Mouse (Mus musculus) T-helper 2 cell (primary cell): ENCODE results near the gene Msl3.

Experiments used
- in situ Hi-C: fragments of 300-600 bp; cut with MboI, MseI; formaldehyde crosslinking; loops from one replicate; pipeline ENCODE4 v1.15.1; 2025; ENCODE audit warnings: high pct_unique_total_duplicates

Gene Msl3

DNA sequence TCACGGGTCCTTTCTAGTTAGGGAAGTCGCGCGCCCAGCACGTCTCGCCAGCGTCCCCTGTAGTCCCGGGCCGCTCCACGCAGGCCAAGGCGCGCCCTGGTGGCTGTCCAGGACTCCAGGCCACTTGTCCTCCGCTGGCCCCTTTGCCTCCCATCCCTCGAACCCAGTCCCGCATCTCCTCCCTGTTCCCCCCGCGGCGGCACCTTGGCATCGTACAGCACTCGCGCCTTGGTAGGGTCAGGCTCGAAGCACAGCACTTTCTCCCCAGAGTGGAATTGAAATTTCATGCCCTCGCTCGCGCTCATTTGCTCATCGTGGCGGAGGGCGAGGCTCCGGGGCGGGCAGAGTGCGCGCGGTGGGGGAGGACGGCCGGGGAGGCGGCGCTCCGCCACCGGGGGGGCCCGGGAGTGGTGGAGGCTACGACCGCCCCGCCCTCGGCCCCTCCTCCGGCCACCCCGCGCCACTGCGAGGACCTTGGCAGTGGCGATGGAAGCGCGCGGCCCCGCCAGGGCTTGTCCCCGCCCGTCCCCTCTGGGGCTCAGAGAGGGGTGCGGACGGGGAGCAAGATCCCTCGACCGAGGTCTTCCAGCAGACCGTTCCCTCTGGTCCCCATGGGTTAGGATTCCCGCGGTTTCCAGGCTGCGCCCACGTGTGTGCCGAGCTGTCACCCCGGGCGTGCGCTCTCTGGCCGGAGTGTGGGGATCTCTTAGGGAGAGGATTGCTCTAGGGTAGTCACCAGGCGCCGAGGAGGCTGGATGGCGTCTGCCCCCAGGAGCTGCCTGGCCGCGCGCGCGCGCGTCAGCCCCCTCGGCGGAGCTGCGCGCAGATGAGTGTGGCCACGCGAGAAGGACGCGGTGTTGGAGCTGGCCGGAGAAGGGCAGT is at the start of gene Msl3:
TSS of gene Msl3 (minus strand) at position 374 of the 882 bp plus-strand sequence.
- in situ Hi-C loops: loop anchor here (25.0 kb wide), 1 partner anchor 1586 kb away; no protein-coding TSS in a partner anchor

- in situ Hi-C loops: no loop called here
Measured at GRCm38 (mm10) chrX:168717969-168718368, 44.3 kb upstream of the Msl3 start.

- in situ Hi-C loops: loop anchor here (25.0 kb wide), 1 partner anchor 1587 kb away; no protein-coding TSS in a partner anchor
Measured at GRCm38 (mm10) chrX:168674407-168674962, 787 bp upstream of the Msl3 start.

- in situ Hi-C loops: loop anchor here (25.0 kb wide), 1 partner anchor 1586 kb away; no protein-coding TSS in a partner anchor
Measured at GRCm38 (mm10) chrX:168672913-168673524, 679 bp downstream of the Msl3 start.

DNA sequence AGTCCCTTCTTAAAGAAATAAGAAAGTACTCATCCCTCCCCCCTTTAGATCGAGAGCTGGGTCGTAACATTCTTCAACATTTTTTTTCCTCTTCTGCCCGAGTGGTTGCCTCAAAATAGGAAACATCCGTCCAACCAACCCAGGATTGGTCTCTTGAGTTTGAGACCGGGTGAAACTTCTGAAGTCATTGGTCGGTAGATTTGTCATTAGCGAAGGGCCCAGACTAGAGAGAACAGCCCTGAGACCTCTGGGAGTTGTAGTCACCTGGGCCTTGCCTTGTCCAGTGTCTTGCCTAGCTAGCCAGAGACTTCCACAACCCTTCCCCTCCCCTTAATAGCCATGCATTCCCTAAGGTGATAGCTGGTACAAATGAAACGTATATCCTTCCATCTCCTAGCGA is 1.3 kb downstream of the Msl3 start:
- in situ Hi-C loops: loop anchor here (25.0 kb wide), 1 partner anchor 1585 kb away; no protein-coding TSS in a partner anchor

- in situ Hi-C loops: loop anchor here (25.0 kb wide), 1 partner anchor 1577 kb away; no protein-coding TSS in a partner anchor
Measured at GRCm38 (mm10) chrX:168663982-168664689, 9.6 kb downstream of the Msl3 start.

- in situ Hi-C loops: loop anchor here (25.0 kb wide), 1 partner anchor 1573 kb away; no protein-coding TSS in a partner anchor
Measured at GRCm38 (mm10) chrX:168660236-168660635, 13.5 kb downstream of the Msl3 start.

- in situ Hi-C loops: loop anchor here (25.0 kb wide), 1 partner anchor 1573 kb away; no protein-coding TSS in a partner anchor
Measured at GRCm38 (mm10) chrX:168659803-168660202, 13.9 kb downstream of the Msl3 start.

GRCm38 (mm10) chrX:168659275-168659674 is 14.4 kb downstream of the Msl3 start:
- in situ Hi-C loops: loop anchor here (25.0 kb wide), 1 partner anchor 1572 kb away; no protein-coding TSS in a partner anchor

GRCm38 (mm10) chrX:168657795-168658194 is 15.9 kb downstream of the Msl3 start:
- in situ Hi-C loops: loop anchor here (25.0 kb wide), 1 partner anchor 1570 kb away; no protein-coding TSS in a partner anchor

- in situ Hi-C loops: no loop called here
Measured at GRCm38 (mm10) chrX:168649336-168649735, 24.4 kb downstream of the Msl3 start.

DNA sequence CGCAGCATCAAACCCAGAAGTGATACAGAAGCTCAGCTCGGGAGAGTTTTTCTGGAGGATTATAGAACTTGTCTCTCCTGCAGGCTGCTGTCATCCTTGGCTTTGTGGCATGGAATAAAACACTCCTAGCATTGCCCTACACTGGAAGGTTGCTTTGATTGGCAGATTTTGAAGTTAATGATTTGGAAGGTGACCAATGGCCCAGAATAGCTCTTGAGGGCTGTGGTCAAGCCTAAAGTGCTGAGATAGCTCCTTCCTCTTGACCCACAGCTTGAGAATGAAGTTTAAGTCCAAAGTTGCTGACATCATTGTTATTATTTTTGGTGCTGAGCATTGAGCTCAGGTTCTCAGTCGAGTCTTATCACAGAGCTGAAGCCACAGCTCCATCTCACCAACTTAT is 26.0 kb downstream of the Msl3 start:
- in situ Hi-C loops: no loop called here

DNA sequence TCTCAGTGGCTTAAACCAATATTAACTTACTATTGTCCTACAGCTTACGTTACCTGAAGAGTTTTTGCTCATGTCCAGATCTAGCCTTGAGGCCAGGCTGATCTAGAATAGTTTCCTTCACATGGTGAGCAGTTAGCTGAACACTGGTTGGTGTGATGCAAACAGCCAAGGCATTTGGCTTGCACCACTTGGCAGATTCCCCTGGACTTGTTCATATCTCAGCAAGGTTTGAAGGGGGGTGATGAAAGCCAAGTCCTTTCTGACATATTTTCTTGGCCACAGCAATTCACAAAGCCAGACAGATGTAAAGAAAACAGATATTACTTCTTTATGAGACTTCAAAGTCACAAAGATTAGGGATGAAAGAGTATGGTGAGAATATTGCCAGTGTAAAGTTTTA is 30.2 kb downstream of the Msl3 start:
- in situ Hi-C loops: no loop called here

DNA sequence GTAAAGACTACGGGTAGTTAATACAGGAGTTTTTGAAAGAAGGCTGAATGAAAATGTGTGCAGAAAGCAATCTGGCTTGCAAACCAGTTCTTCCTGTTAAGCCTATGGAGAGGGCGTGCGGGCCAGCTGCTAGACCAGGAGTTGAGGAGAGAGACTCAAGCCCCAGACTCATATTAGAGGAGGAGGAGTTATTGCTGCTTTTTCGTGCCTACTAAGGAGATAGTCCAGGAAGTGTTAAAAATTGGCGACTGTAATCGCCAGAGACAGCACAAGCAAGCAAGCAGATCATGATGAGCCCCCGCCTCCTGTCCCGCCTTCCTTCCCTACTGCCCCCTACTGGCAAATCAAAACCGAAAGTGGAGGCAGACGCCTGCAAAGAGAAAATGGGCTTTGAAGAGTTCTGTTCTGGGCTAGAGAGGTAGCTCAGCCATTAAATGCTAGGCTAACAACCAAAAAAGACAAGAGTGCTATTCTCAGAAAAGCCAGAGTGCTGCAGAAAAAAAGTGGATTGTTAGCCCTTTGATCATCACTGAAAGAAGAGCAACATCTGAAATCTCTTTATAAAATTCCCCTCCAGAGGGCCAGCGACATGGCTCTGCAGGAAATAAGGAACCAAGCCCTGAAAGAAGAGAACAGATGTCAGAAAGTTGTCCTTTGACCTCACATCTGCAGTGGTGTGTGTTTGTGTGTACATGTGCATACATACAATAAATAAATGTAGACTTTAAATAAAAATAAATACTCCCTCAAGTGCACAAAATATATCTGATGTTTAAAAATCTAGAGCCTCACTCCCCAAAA is 33.9 kb downstream of the Msl3 start:
- in situ Hi-C loops: no loop called here
